Mouse (Mus musculus) stomach, postnatal 0 days (tissue): ENCODE results near the gene Car12.

Source experiments
- CTCF ChIP-seq: IDR thresholded peaks from 2 replicates; pipeline ENCODE4 v1.5.1; 2016; ENCODE audit warnings: antibody characterized with exemption, low read depth, mild to moderate bottlenecking, moderate library complexity
- EP300 ChIP-seq: optimal IDR thresholded peaks from 2 replicates; pipeline ENCODE3; 2016; ENCODE audit warnings: antibody characterized with exemption

GRCm38 (mm10) chr9:66736016-66736415, 22.5 kb downstream of the Car12 start:
- TF ChIP-seq CTCF (no peak), EP300 (no peak)
